Mouse (Mus musculus) bone marrow macrophage, adult 2 months (primary cell): ENCODE measurements around the gene Pde1b.

Experiments
- CTCF ChIP-seq: IDR thresholded peaks from 2 replicates; pipeline ENCODE4 v1.5.1; 2012; ENCODE audit warnings: low read depth, mild to moderate bottlenecking, low read length, moderate library complexity
- POLR2A ChIP-seq: IDR thresholded peaks from 2 replicates; pipeline ENCODE4 v1.6.1; 2012; ENCODE audit warnings: mild to moderate bottlenecking, low read depth, low read length, borderline replicate concordance

- TF ChIP-seq CTCF (no peak), POLR2A (no peak)
These were observed 31.2 kb upstream of the Pde1b start for GRCm38 (mm10) chr15:103471488-103472194.
